Mouse (Mus musculus) embryonic facial prominence, embryonic 14.5 days (tissue): ENCODE measurements at regions not wholly inside any gene's neighbourhood (a gene's known extent, or its start where the extent isn't known, plus 50 kb on each side); places are given as distances from the start of the nearest gene placed in this dataset.

Experiments used
- ATAC-seq: fragments of 200-750 bp; cut with Nextera tagmentation; 2 replicates; pipeline ENCODE4 v1.8.0; 2017; ENCODE audit warnings: low read depth, moderate number of reproducible peaks, moderate TSS enrichment
- DNase-seq: peaks from one replicate; pipeline ENCODE4 v3.0.0-alpha.2; 2015; ENCODE audit warnings: low spot score
- H3K27ac ChIP-seq: fragments of 300-500 bp; sonication (generic); replicated peaks from 2 replicates; pipeline ENCODE4 v1.5.1; 2014; ENCODE audit warnings: low read depth, mild to moderate bottlenecking, low read length, moderate library complexity
- H3K27me3 ChIP-seq: fragments of 300-500 bp; sonication (generic); replicated peaks from 2 replicates; pipeline ENCODE4 v1.6.1; 2014; ENCODE audit warnings: low read length; ENCODE audit not compliant: control insufficient read depth, insufficient read depth
- H3K36me3 ChIP-seq: fragments of 300-500 bp; sonication (generic); 2 replicates; pipeline ENCODE4 v1.6.1; 2014; ENCODE audit warnings: low read length, mixed read lengths; ENCODE audit not compliant: control insufficient read depth, insufficient read depth
- H3K4me1 ChIP-seq: fragments of 300-500 bp; sonication (generic); 2 replicates; pipeline ENCODE4 v1.6.1; 2014; ENCODE audit warnings: antibody characterized with exemption, low read length; ENCODE audit not compliant: control insufficient read depth, insufficient read depth
- H3K4me2 ChIP-seq: fragments of 300-500 bp; sonication (generic); 2 replicates; pipeline ENCODE4 v1.6.1; 2014; ENCODE audit warnings: low read depth, mild to moderate bottlenecking, low read length, moderate library complexity, mixed read lengths
- H3K4me3 ChIP-seq: fragments of 300-500 bp; sonication (generic); 2 replicates; pipeline ENCODE4 v1.5.1; 2014; ENCODE audit warnings: low read depth, mild to moderate bottlenecking, low read length
- H3K9ac ChIP-seq: fragments of 300-500 bp; sonication (generic); 2 replicates; pipeline ENCODE4 v1.6.1; 2014; ENCODE audit warnings: low read depth, mild to moderate bottlenecking, low read length, moderate library complexity, mixed read lengths
- H3K9me3 ChIP-seq: fragments of 300-500 bp; sonication (generic); 2 replicates; pipeline ENCODE4 v1.6.1; 2016; ENCODE audit warnings: low read length; ENCODE audit not compliant: control insufficient read depth
- WGBS: fragments of 180-500 bp; shearing (Covaris S2); extraction: QIAGEN DNeasy Blood & Tissue Kit; methylation state at CpG from one replicate; pipeline ENCODE4 v1.1.7; 2014; 5-methylcytosine and 5-hydroxymethylcytosine counted together

DNA sequence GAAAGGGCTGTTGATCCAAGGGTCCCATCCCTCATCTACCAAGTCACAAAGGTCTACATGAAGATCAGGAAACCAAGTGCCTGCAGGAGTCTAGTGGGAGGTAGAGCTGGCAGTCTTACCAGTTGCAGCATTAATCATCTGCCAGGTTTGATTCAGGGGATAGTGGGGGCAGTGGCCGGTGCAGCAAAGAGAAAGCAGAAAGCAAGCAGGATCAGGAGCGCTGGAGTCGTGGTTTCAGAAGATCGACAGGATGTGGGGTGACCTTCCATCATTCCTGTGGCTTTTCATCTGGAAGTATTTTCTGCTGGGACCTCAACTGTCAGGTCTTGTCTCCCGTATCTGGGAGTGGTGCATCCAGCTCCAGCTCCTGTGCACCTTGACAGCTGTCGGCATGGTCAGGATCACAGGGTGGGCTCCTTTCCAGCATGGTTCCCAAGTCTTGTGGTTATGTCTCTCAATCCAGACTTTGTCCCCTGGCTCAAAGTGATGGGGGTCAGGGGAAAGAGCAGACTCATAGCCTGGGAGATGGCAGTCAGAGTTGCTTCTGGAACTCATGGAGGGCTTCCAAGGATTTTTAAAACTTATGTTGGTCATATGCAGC lies 51.2 kb upstream of the Fzd7 start:
- Histone ChIP-seq H3K9ac (no peak overlapping the region), H3K36me3 (no peaks in the 10 kb centered on the region), H3K27me3 (no peaks in the 10 kb centered on the region), H3K9me3 (no peaks in the 10 kb centered on the region), H3K4me2 (no peak overlapping the region), H3K4me1 (no peaks in the 10 kb centered on the region; the same call in 1 of the 2 replicates), H3K27ac (no peak overlapping the region), H3K4me3 (no peak overlapping the region)
- WGBS = 69% methylated on average over 6 of the region's 6 CpGs
- ATAC-seq (no peak), DNase-seq (no peak)
